Mouse (Mus musculus) myocyte (in vitro differentiated cells): ENCODE results near the gene Hectd3. TPM values are rescaled to one million over a fixed set of nuclear protein-coding genes. Genes with fewer than 3 reads are reported as not detected.

Source experiments
- H3K27me3 ChIP-seq: one replicate; pipeline ENCODE4 v1.6.1; 2011; ENCODE audit not compliant: control insufficient read depth, insufficient read depth, insufficient read length
- H3K36me3 ChIP-seq: one replicate; pipeline ENCODE4 v1.6.1; 2011; ENCODE audit not compliant: control insufficient read depth, insufficient read depth
- H3K4me2 ChIP-seq: one replicate; pipeline ENCODE4 v1.6.1; 2011; ENCODE audit warnings: low read depth, control low read depth
- H3K4me3 ChIP-seq: one replicate; pipeline ENCODE4 v1.5.1; 2011; ENCODE audit warnings: mild to moderate bottlenecking, control low read depth, moderate library complexity
- H3K79me2 ChIP-seq: one replicate; pipeline ENCODE4 v1.6.1; 2011; ENCODE audit not compliant: control insufficient read depth, insufficient read depth
- H3ac ChIP-seq: one replicate; pipeline ENCODE4 v1.6.1; 2011; ENCODE audit not compliant: control insufficient read depth, insufficient read length
- CEBPB ChIP-seq: IDR thresholded peaks from 2 replicates; pipeline ENCODE4 v1.6.1; 2011; ENCODE audit warnings: mild to moderate bottlenecking, moderate library complexity; ENCODE audit not compliant: poor library complexity, insufficient read depth, severe bottlenecking
- E2F4 ChIP-seq: IDR thresholded peaks from one replicate; pipeline ENCODE4 v1.6.1; 2011; ENCODE audit warnings: mild to moderate bottlenecking, control low read depth, moderate library complexity; ENCODE audit not compliant: insufficient read depth
- MAX ChIP-seq: IDR thresholded peaks from one replicate; pipeline ENCODE4 v1.6.1; 2011; ENCODE audit warnings: low read depth, mild to moderate bottlenecking, control low read depth
- MYOD1 ChIP-seq, 3 experiments: IDR thresholded peaks; one replicate each; pipeline ENCODE4 v1.6.1; 2011; ENCODE audit warnings: control low read depth in 2 of 3, low read depth in 2 of 3, mild to moderate bottlenecking in 2 of 3, moderate library complexity in 1 of 3; ENCODE audit not compliant: insufficient read length in 2 of 3, control insufficient read depth in 1 of 3
- MYOG ChIP-seq, 3 experiments: IDR thresholded peaks; one replicate each; pipeline ENCODE4 v1.6.1; 2011; ENCODE audit warnings: control low read depth in 2 of 3, low read depth in 2 of 3, mild to moderate bottlenecking in 2 of 3; ENCODE audit not compliant: insufficient read length in 2 of 3, control insufficient read depth in 1 of 3, insufficient read depth in 1 of 3
- POLR2A ChIP-seq: IDR thresholded peaks from one replicate; pipeline ENCODE4 v1.6.1; 2011; ENCODE audit warnings: low read depth, mild to moderate bottlenecking, control low read depth, moderate library complexity; ENCODE audit not compliant: insufficient read length
- POLR2AphosphoS2 ChIP-seq: IDR thresholded peaks from one replicate; pipeline ENCODE4 v1.6.1; 2011; ENCODE audit warnings: low read depth, control low read depth; ENCODE audit not compliant: insufficient read length
- REST ChIP-seq: IDR thresholded peaks from one replicate; pipeline ENCODE4 v1.6.1; 2011; ENCODE audit warnings: mild to moderate bottlenecking, control low read depth, moderate library complexity; ENCODE audit not compliant: insufficient read depth, insufficient read length
- SRF ChIP-seq: IDR thresholded peaks from one replicate; pipeline ENCODE4 v1.6.1; 2011; ENCODE audit warnings: low read depth; ENCODE audit not compliant: control insufficient read depth, insufficient read length
- TCF12 ChIP-seq: IDR thresholded peaks from one replicate; pipeline ENCODE4 v1.6.1; 2011; ENCODE audit warnings: mild to moderate bottlenecking, control low read depth; ENCODE audit not compliant: poor library complexity, insufficient read depth, severe bottlenecking
- TCF3 ChIP-seq: IDR thresholded peaks from one replicate; pipeline ENCODE4 v1.6.1; 2011; ENCODE audit warnings: low read depth, control low read depth; ENCODE audit not compliant: insufficient read length
- USF1 ChIP-seq: IDR thresholded peaks from one replicate; pipeline ENCODE4 v1.6.1; 2011; ENCODE audit warnings: low read depth, mild to moderate bottlenecking, control low read depth, moderate library complexity
- polyA plus RNA-seq: library from polyadenylated mRNA; unstranded; fragments of >200 nt; fragmentation: generic; extraction: Trizol; gene quantifications from one replicate; pipeline ENCODE4 v1.2.1, GENCODE M21; 2012; ENCODE audit warnings: missing spikeins

Hectd3 gene
- polyA plus RNA-seq, 1 experiment: 28.7 TPM

- TF ChIP-seq USF1 (peak; percentile 97), MYOD1 (IDR thresholded peaks at IDR 0.05; ENCODE audit: control insufficient read depth in 1 of 3, insufficient read length in 2 of 3, low read depth in 2 of 3) (peak; percentile 46 to 94 (median 92)), MYOG (IDR thresholded peaks at IDR 0.05; ENCODE audit: control insufficient read depth in 1 of 3, insufficient read depth in 1 of 3, insufficient read length in 2 of 3, low read depth in 2 of 3) (peak; percentile 88 to 98 (median 93)), POLR2A (peak; percentile 66), TCF12 (peak; percentile 81), CEBPB (no peak), POLR2AphosphoS2 (peak; percentile 65), REST (no peak), TCF3 (peak; percentile 33)
- Histone ChIP-seq H3K79me2 (no peaks in the 10 kb centered on the region), H3K4me3 (peak within 1 kb of the TSS; percentile 54), H3K27me3 (no peaks in the 10 kb centered on the region), H3K4me2 (peak within 1 kb of the TSS; percentile 99), H3K36me3 (peaks cover 9% of the 10 kb centered on the region), H3ac (peak within 1 kb of the TSS; percentile 43)
These were observed 1.2 kb upstream of the Hectd3 start, which contains the start of gene Urod for GRCm38 (mm10) chr4:116993672-116994621. Gene Urod, minus strand, starts transcription at chr4:116994413.

GRCm38 (mm10) chr4:116995798-116996135 lies 650 bp downstream of the Hectd3 start:
- no peaks in the 10 kb centered on the region for H3K27me3 ChIP-seq
- peak overlapping the region; percentile 95 for H3K4me2 ChIP-seq
- H3ac ChIP-seq: peak overlapping the region; percentile 43
- peak overlapping the region; percentile 54 for H3K4me3 ChIP-seq
- peaks cover 5% of the 10 kb centered on the region for H3K36me3 ChIP-seq
- no peaks in the 10 kb centered on the region for H3K79me2 ChIP-seq
- TF ChIP-seq TCF3 (no peak), E2F4 (no peak), MYOD1 (IDR thresholded peaks at IDR 0.05; ENCODE audit: control insufficient read depth in 1 of 3, insufficient read length in 2 of 3, low read depth in 2 of 3) (peak in 1 of 3 experiments; percentile 28)

GRCm38 (mm10) chr4:116999513-117000154 lies 4.5 kb downstream of the Hectd3 start:
- Histone ChIP-seq H3K79me2 (no peaks in the 10 kb centered on the region), H3K4me3 (no peak overlapping the region), H3K4me2 (no peak overlapping the region), H3K27me3 (no peaks in the 10 kb centered on the region), H3ac (no peak overlapping the region), H3K36me3 (peaks cover 5% of the 10 kb centered on the region)
- TF ChIP-seq TCF12: no peak

GRCm38 (mm10) chr4:117001957-117002356 lies 6.8 kb downstream of the Hectd3 start:
- no peaks in the 10 kb centered on the region for H3K27me3 ChIP-seq
- H3ac ChIP-seq: no peak overlapping the region
- peaks cover 5% of the 10 kb centered on the region for H3K36me3 ChIP-seq
- H3K79me2 ChIP-seq: no peaks in the 10 kb centered on the region
- no peak overlapping the region for H3K4me3 ChIP-seq
- no peak overlapping the region for H3K4me2 ChIP-seq
- TF ChIP-seq MAX (no peak), CEBPB (no peak), REST (no peak), SRF (no peak), MYOG (IDR thresholded peaks at IDR 0.05; ENCODE audit: control insufficient read depth in 1 of 3, insufficient read depth in 1 of 3, insufficient read length in 2 of 3, low read depth in 2 of 3) (no peak), MYOD1 (IDR thresholded peaks at IDR 0.05; ENCODE audit: control insufficient read depth in 1 of 3, insufficient read length in 2 of 3, low read depth in 2 of 3) (no peak), POLR2AphosphoS2 (no peak), TCF3 (no peak), POLR2A (no peak), USF1 (no peak), TCF12 (no peak), E2F4 (no peak)

DNA sequence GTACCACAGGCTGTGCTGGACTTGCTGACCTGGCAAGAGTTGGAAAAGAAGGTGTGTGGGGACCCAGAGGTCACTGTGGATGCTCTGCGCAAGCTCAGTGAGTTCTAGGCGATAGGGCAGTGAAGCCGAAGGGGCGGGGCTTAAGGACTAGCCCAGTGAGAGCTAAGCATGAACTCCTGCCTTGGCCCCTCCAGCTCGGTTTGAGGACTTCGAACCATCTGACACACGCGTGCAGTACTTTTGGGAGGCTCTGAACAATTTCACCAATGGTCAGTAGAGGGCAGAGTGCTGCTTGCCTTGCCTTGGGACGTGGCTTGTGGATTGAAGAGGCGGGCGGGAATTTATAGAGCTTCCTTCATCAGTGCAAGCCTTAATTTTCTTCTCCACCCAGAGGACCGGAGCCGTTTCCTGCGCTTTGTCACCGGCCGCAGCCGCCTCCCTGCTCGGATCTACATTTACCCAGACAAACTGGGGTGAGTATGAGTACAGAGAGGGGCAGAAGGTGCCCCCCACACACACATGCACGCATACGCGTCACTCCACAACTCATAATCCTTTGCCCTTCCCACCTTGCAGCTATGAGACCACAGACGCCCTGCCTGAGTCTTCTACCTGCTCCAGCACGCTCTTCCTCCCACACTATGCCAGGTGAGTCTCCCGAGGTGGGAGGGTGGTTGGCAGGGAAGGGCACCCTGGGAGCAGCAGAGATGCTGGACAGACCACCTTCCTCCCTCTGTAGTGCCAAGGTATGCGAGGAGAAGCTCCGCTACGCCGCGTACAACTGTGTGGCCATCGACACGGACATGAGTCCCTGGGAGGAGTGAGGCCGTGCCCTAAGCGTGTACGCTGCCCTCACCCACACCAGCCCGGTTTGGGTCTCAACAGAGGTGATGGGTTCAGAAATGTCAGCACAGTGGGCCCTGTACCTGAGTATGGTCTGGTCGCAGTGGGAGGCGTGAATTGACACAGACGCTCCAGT lies 7.7 kb downstream of the Hectd3 start:
- no peak for TF ChIP-seq REST
- TF ChIP-seq E2F4: no peak
- no peak for TF ChIP-seq MYOD1 (IDR thresholded peaks at IDR 0.05; ENCODE audit: control insufficient read depth in 1 of 3, insufficient read length in 2 of 3, low read depth in 2 of 3)
- TF ChIP-seq MYOG (IDR thresholded peaks at IDR 0.05; ENCODE audit: control insufficient read depth in 1 of 3, insufficient read depth in 1 of 3, insufficient read length in 2 of 3, low read depth in 2 of 3): no peak
- no peak for TF ChIP-seq MAX
- no peak for TF ChIP-seq CEBPB
- TF ChIP-seq SRF: no peak
- no peak for TF ChIP-seq USF1
- no peak for TF ChIP-seq POLR2A
- TF ChIP-seq TCF12: no peak
- no peak for TF ChIP-seq POLR2AphosphoS2
- TF ChIP-seq TCF3: no peak

More for the DNA sequence above, 7.7 kb downstream of the Hectd3 start:
- Histone ChIP-seq H3K79me2 (no peaks in the 10 kb centered on the region), H3K4me3 (no peak overlapping the region), H3K36me3 (peaks cover 5% of the 10 kb centered on the region), H3K4me2 (no peak overlapping the region), H3K27me3 (no peaks in the 10 kb centered on the region), H3ac (no peak overlapping the region)
